Mouse (Mus musculus) ES-E14 (cell line): ENCODE data around the gene Gdap1l1.

Experiments used
- CHD2 ChIP-seq: IDR thresholded peaks from 2 replicates; pipeline ENCODE4 v1.6.1; 2014; ENCODE audit warnings: mild to moderate bottlenecking, low read depth, low read length, inconsistent platforms
- HCFC1 ChIP-seq: IDR thresholded peaks from 2 replicates; pipeline ENCODE4 v1.6.1; 2012; ENCODE audit warnings: low read length, inconsistent platforms, borderline replicate concordance; ENCODE audit not compliant: insufficient read depth
- ZNF384 ChIP-seq: IDR thresholded peaks from 2 replicates; pipeline ENCODE4 v1.6.1; 2012; ENCODE audit warnings: low read depth, low read length, inconsistent platforms

- TF ChIP-seq ZNF384 (no peak), CHD2 (no peak), HCFC1 (no peak)
These were observed 39.5 kb upstream of the Gdap1l1 start for GRCm38 (mm10) chr2:163398770-163399169.
